Mouse (Mus musculus): ENCODE results near the gene Vmn1r85.

- TF ChIP-seq GATA1 (IDR thresholded peaks at IDR 0.05; ENCODE audit: low read length) (no peak), TAL1 (IDR thresholded peaks at IDR 0.05; ENCODE audit: low read length) (no peak)
Measured at GRCm38 (mm10) chr7:13038621-13039169, 56.3 kb downstream of the Vmn1r85 start.

Data from erythroblast, embryonic 14.5 days (primary cell).